Mouse (Mus musculus): ENCODE data around the gene Rapgef5. TPM values are rescaled to one million over a fixed set of nuclear protein-coding genes. Genes with fewer than 3 reads are reported as not detected.

The Rapgef5 gene
- polyA plus RNA-seq, 1 experiment = 56.6 TPM

- DNase-seq (ENCODE audit: extremely low spot score in 1 of 2, low spot score in 1 of 2) = peak; percentile 41 to 46
Measured at GRCm38 (mm10) chr12:117528509-117529145, 12.3 kb downstream of the Rapgef5 start.

- DNase-seq (ENCODE audit: extremely low spot score in 1 of 2, low spot score in 1 of 2) = peak; percentile 25 to 65
Measured at GRCm38 (mm10) chr12:117531106-117531505, 14.8 kb downstream of the Rapgef5 start.

DNA sequence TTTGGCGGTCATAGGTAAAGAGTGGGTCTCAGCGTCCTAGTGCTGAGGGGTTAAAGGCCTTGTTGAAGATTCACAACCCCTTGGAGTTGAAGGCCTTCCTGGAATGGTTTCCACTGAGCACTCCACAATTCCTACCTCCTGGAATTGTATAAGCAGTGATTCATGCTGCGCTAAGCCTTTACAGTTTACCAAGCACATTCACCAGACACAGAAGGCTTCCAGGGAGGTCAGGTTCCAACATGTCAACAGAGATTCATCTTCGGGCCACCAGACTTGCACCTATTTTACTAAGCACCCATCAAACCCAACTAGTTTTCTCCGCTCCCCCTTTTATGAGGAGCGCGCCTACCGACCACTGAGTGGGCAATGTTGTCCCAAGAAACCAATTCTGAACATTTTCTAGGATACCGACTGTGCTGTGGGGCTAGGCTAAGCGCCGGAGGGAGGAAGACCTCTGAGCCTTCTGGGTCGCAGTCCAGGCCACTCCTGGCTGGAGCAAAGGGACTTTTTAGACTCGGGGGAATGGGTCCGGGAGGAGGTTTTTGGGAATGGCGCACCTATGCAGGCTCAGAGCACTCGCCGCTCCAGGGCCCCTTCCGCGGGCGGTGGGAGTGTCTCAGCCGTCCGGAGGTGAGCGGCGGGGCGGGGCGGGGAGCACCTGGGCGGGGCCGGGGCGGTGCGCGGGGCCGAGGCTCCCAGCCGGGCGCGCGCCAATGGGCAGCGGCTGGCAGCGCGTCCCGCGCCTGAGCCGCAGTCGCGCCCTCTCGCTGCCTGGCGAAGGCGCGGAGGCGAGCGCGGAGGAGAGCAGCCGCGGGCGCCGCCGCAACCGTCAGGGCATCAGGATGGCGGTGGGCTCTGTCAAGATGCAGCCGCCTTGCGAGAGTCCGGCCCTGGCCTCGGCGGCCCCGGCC, 17.2 kb downstream of the Rapgef5 start:
- DNase-seq (ENCODE audit: extremely low spot score in 1 of 2, low spot score in 1 of 2) = peak in 1 of 2 experiments; percentile 38

DNA sequence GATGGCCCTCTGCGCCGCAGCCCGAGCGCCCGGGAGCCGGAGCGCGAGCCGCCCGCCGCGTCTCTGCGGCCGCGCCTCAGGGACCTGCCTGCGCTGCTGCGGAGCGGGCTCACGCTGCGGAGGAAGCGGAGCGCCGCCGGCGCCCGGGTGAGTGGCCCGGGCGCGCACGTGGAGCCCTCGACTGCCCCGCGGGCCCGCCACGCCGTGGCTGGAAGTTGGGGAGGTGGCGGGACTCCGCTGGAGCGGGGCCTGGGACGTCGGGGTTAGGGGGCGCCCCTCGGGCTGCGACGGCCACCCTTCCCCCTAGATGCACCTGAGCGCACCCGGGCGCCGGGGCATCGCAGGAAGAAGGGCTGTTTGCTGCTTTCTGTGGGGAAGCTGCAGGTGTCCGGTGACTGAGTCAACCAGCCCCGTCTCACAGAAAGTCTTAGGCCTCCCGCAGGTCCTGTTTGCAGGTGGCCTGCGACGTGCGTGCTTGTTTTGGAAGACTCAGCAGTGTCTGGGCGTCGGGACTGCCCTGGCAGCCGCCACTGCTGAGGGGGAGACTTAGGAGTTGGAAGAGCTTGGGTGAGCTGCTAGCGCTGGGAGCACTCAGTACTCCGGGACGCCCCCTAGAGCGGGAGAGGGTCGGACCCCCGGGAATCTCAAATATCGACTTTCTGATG, 17.9 kb downstream of the Rapgef5 start:
- peak; percentile 23 to 66 for DNase-seq (ENCODE audit: extremely low spot score in 1 of 2, low spot score in 1 of 2)

GRCm38 (mm10) chr12:117540352-117540751, 24.1 kb downstream of the Rapgef5 start:
- no peak for DNase-seq (ENCODE audit: extremely low spot score in 1 of 2, low spot score in 1 of 2)

DNA sequence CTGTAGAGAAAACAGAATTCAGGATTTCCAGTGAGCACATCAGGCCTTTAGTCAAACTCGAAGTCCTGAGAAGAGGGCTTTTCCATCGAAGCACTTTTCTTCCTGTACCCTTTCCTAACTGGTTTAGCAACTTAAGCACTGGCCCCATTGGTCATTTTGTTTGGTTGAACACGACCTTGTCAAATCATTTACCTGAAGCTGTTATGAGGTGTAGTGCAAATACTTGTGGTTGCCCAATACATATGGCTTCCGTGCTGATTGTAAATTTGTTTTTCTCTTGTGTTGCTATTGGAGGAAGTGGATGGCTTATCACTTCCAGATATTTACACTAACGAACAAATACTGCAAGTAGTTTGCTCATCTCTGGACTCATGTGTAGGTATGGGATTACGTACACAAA, 29.0 kb downstream of the Rapgef5 start:
- DNase-seq (ENCODE audit: extremely low spot score in 1 of 2, low spot score in 1 of 2) = no peak

- DNase-seq (ENCODE audit: extremely low spot score in 1 of 2, low spot score in 1 of 2) = no peak
Measured at GRCm38 (mm10) chr12:117553353-117553752, 37.1 kb downstream of the Rapgef5 start.

DNA sequence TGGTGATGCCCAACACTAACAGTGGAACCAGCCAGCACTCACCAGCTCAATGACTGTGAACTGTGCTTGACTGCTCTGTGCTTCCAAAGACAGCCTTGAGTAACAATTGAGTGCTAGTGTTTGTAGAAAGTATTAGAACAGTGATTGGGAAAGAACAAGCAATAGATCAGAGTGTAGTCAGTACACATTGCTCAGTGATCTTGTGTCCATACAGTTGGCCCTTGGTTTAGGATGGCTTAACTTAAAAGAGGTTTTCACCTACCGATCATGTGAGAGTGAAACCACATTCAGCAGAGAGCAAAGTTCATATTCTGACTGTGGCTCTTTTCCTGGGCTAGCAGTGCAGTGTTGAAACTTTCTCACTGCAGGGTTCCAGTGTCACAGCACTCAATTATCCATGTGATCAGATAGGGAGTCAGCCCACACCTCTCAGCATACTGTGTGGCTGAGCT, 38.4 kb downstream of the Rapgef5 start:
- DNase-seq (ENCODE audit: extremely low spot score in 1 of 2, low spot score in 1 of 2) = no peak

DNA sequence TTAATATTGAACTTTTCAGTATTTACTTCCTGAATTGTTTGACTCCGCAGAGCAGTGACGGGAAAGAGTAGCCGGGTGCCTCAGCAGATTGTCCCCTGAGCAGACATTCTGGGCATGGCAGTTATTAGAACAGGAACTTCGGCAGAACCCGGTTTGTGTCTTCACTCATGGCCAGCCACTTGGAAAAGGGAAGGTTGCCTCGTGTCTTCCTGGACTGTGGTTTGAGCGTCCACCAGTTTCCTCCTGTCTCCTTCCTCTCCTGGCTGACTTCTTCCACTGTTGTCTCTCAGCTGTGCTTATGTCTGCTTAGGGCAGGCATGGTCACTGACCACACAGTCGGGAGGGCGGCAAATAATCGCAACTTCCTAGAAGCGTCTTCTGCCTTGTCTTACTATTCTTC, 44.2 kb downstream of the Rapgef5 start:
- DNase-seq (ENCODE audit: extremely low spot score in 1 of 2, low spot score in 1 of 2) = peak; percentile 24 to 30

DNA sequence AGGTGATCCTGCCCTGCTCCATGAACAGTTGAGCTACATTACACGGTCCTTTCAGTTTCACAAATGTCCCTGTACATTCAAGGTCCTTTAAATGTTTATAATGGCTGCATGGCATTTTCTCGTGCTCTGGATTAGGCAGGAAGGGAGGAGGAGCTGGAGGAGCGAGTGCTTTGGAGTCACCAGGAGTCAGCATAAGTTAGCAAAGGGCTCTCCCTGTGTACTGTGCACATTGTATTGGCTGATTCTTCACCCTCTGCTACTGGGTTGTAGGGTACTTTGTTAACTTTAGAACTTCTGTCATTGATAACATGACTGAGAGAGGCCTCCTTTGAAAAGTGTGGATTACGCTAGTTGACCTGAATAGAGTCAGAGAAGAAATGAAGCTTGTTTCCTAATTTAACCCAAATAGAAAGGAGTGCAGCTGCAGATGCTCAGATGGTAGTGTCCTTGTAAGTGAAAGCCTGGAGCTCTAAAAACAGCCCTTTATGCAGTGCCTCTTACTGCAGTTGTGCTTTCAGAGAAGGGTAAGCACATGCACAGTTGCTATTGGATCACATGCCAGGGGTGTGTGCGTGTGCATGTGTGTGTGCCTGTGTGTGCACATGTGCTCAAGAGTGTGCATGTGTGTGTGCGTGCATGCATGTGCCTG, 45.3 kb downstream of the Rapgef5 start:
- DNase-seq (ENCODE audit: extremely low spot score in 1 of 2, low spot score in 1 of 2) = peak in 1 of 2 experiments; percentile 33

GRCm38 (mm10) chr12:117562085-117562484, 45.8 kb downstream of the Rapgef5 start:
- no peak for DNase-seq (ENCODE audit: extremely low spot score in 1 of 2, low spot score in 1 of 2)

GRCm38 (mm10) chr12:117563859-117564258, 47.6 kb downstream of the Rapgef5 start:
- DNase-seq (ENCODE audit: extremely low spot score in 1 of 2, low spot score in 1 of 2) = no peak

DNA sequence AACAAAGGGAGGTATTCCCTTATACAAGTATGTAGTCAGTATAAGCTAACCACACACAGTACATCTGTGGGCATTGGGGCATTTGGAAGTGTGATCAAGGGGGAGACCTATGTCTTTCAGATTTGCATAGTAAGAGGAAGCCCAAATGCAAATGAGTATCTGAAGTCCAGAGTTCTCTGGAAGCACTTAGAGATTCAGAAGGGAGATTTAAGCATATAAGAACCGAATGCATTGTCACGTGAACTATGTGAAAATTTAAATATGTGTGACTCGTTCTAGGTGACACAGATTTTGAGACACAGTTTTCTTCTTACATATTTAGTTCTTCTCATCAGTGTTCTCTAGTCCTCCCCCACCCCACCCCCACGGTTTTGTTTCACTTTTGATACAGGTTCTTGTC, 50.0 kb downstream of the Rapgef5 start:
- DNase-seq (ENCODE audit: extremely low spot score in 1 of 2, low spot score in 1 of 2) = no peak

- peak in 1 of 2 experiments; percentile 48 for DNase-seq (ENCODE audit: extremely low spot score in 1 of 2, low spot score in 1 of 2)
Measured at GRCm38 (mm10) chr12:117569671-117570070, 53.4 kb downstream of the Rapgef5 start.

DNA sequence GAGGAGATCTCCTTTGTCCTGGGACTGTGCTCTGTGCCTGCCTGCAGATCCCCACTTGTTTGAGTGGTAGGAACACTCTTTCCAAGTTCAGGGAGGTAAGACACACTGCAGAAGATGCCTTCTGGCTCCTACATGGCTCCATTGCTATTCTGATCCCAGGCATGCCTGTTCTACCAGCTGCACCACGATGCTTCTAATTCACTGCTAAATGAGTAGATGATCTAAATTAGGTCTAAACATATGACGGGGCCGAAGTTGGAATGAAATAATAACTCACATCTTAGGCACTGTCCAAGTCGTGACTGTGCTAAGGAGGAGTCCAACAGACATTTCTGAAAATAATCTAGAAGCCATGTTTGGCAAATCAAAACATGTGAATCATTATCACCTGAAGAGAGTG, 68.0 kb downstream of the Rapgef5 start:
- peak; percentile 53 to 60 for DNase-seq (ENCODE audit: extremely low spot score in 1 of 2, low spot score in 1 of 2)

- DNase-seq (ENCODE audit: extremely low spot score in 1 of 2, low spot score in 1 of 2) = no peak
Measured at GRCm38 (mm10) chr12:117585390-117585789, 69.1 kb downstream of the Rapgef5 start.

DNA sequence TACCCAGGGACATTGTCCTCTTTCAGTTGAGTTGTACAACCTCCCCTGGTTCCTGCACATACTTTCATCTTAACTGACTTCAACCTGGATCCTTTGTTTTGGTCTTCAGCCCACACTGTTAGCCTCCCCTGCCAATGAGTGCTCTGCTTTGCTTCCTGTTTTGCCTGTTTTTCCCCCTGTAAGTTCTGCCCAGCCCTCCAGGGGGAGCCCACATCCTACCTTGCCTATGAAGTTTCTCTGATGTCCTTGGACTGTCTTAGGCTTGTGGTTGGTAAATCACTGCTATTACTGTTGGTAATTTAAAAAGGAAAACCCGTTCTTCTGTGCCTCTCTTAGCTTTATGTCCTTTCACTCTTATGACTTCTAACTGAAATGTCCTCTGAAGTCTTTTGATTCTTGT, 69.8 kb downstream of the Rapgef5 start:
- DNase-seq (ENCODE audit: extremely low spot score in 1 of 2, low spot score in 1 of 2) = peak; percentile 49 to 83

- DNase-seq (ENCODE audit: extremely low spot score in 1 of 2, low spot score in 1 of 2) = no peak
Measured at GRCm38 (mm10) chr12:117589186-117589585, 72.9 kb downstream of the Rapgef5 start.

- peak in 1 of 2 experiments; percentile 27 for DNase-seq (ENCODE audit: extremely low spot score in 1 of 2, low spot score in 1 of 2)
Measured at GRCm38 (mm10) chr12:117592019-117592418, 75.7 kb downstream of the Rapgef5 start.

- DNase-seq (ENCODE audit: extremely low spot score in 1 of 2, low spot score in 1 of 2) = no peak
Measured at GRCm38 (mm10) chr12:117592583-117592982, 76.3 kb downstream of the Rapgef5 start.

DNA sequence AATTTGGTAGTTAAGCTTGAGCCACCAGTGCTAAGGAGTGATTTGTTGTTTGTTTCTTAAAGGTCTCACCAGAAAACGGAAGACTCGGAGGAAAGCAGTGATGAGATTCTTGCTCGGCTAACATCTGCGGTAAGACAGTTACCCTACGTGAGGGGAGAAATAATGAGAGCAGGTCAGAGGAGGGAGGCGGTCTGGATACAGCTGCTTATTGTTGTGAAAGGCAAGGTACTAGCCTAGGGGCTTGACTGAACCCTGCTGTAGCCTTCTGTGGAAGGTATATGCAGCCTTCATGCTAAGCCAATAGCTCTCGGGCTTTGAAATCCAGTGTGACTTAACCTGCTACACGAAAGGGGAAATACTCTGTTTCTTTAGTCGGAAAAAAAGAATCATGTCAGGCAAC, 78.9 kb downstream of the Rapgef5 start:
- no peak for DNase-seq (ENCODE audit: extremely low spot score in 1 of 2, low spot score in 1 of 2)

All from frontal cortex, adult 2 months (tissue).